Mouse (Mus musculus): ENCODE measurements around the gene Nab2.

Gene Nab2

GRCm38 (mm10) chr10:127652906-127653638, 15.3 kb downstream of the Nab2 start:
- in situ Hi-C loops (cut with MboI, MseI): no loop called here

DNA sequence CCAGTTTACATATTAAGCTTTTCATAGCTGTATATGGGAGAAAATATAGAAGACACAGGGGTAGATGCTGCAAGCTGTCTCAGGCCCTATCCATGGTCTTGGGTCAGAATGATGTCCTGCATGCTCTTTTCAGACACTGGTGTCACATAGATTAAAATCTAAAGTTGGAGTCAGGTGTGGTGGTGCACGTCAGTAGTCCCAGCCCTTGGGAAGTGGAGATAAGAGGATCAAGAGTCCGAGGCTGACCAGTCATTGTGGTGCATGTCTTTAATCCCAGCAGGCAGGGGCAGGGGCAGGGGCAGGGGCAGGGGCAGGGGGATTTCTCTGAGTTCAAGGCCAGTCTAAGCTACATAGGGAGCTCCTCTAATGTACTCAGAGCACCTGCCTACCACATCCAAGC, 22.6 kb downstream of the Nab2 start:
- in situ Hi-C loops (cut with MboI, MseI): no loop called here

- in situ Hi-C loops (cut with MboI, MseI): no loop called here
Observed at GRCm38 (mm10) chr10:127643553-127644238, 24.7 kb downstream of the Nab2 start.

DNA sequence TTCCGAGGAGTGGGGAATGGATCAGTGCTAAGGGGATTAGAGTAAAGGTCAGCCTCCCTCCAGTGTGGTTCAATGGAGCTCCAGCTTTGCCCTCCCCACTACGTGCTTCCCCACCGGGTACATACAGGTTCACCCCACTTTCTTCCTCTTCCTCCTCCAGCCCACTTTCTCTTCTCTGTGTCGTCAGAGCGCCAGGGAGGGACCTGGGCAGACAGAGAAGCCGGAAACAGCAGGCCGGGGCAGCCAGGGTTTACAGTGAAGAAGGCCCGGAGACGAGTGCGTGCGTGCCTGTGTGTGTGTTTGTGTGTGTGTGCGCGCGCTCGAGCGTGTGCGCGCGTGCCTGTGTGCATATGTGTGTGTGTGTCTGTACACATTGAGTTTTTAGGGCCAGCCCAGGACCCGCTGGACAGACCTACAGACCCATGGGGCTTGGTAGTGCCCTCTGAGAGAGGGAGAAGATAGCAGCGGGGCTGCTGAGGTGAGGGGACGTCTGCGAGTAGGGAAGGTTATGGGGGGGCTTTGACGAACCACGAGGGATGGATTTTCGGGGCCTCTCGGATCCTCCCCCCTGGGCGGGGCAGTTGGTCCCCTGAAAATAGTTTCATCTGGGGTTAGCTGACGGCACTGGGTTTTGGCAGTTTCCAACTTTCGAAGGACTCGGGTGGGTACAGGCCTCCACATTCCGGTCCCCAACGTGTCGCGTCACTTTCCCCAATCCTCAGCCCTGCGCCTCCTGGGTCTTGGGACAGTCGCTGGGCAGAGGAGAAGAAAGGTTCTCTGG, 25.4 kb downstream of the Nab2 start, which contains the start of gene Stat6:
TSS of gene Stat6 (plus strand) at position 215 of the 781 bp plus-strand sequence.
- in situ Hi-C loops (cut with MboI, MseI): no loop called here

DNA sequence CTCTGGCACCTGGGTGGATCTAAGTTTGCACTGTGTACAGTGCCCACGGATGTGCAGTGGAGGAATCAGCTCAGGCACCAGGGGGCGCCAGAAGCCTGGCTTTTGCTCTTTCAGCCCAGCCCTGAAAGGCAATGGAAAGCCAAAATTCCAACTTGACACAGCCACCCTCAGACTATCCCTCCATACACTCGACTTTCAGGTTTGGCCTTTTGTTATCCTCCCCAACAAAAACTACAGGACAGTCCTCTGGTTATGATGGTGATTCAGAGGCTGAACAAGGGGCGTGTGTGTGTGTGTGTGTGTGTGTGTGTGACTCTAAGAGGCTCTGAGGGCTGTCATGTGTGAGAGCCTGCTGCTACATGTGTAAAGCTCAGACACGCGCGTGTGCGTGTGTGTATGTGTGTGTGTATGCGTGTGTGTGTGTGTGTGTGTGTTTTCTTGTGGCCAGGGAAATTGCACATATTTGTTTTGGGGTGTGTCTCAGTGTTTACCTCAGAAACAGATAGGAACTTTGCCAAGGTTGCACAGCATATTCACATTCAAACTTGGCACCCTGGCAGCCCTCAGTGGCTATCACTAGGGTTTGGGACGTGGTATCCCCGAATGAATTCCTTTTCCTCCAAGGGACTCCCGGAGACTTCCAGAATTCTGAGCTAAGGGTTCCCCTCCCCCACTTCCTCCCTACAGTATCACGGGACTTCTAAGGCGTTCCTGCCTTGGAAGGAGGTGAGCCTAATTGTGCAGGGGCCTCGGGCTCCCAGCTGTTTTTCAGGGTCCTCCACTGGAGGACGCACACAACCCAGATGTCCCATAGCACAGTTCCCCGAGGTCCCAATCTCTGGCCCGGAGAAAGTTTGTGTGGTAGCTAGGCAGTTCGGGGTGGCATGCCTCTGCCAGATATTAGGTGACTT, 26.3 kb downstream of the Nab2 start:
- in situ Hi-C loops (cut with MboI, MseI): no loop called here

GRCm38 (mm10) chr10:127640421-127640820, 27.9 kb downstream of the Nab2 start:
- in situ Hi-C loops (cut with MboI, MseI): no loop called here

- in situ Hi-C loops (cut with MboI, MseI): no loop called here
Observed at GRCm38 (mm10) chr10:127632668-127633271, 35.6 kb downstream of the Nab2 start.

GRCm38 (mm10) chr10:127631261-127632214, 36.8 kb downstream of the Nab2 start:
- in situ Hi-C loops (cut with MboI, MseI): no loop called here

DNA sequence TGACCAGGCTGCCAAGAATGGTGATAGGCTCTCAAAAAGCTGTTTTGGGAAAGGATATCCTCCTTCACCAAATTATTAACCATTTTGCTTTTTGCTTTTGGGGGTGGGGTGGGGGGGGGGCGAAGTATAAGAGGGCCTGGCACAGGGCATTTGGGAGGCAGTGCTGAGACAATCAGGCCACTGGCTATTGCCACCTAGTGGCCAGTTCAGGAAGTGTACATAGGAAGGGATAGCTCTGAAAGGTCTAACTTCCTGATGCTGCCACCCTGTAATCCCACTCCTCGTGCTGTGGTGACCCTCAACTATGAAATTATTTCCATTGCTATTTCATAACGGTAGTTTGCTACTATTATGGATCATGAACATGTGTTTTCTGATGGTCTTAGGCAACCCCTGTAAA, 41.9 kb downstream of the Nab2 start:
- in situ Hi-C loops (cut with MboI, MseI): no loop called here

- in situ Hi-C loops (cut with MboI, MseI): no loop called here
Observed at GRCm38 (mm10) chr10:127623439-127624216, 44.7 kb downstream of the Nab2 start.

DNA sequence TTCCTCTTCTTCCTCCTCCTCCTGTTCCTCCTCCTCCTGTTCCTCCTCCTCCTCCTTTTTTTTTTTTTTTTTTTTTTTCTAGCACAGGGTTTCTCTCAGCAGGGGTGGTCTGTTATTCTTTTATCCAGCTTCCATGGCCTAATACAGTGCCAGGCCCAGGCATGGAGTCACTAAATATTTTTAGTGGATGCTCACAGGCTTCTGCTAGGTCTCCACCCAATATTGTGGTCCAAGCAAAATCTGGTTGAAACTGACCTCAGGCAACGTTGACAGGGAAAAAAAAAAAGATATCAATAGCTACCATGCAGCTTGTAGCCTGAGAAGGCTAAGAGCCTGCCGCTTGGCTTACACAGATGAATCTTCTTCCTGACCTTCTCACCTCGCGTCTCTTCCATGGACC, 45.7 kb downstream of the Nab2 start:
- in situ Hi-C loops (cut with MboI, MseI): no loop called here

DNA sequence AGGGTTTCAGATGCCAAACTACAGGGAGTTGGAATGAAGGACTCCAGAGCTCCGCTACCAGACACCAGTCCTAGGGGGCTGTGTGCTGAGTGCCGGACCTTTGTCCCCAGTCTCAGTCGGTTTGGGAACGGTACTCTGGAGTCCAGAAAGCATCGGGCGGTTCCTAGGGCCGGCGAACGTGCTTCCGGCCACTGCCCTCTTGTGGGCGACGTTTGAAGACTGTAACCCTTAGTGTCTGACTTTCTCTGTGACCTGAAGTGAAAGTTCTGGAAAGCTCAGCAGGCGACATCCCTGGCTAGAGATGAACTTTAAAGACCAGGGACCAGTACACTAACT, 46.3 kb downstream of the Nab2 start:
- in situ Hi-C loops (cut with MboI, MseI): no loop called here

GRCm38 (mm10) chr10:127621191-127622056, 46.9 kb downstream of the Nab2 start:
- in situ Hi-C loops (cut with MboI, MseI): no loop called here

DNA sequence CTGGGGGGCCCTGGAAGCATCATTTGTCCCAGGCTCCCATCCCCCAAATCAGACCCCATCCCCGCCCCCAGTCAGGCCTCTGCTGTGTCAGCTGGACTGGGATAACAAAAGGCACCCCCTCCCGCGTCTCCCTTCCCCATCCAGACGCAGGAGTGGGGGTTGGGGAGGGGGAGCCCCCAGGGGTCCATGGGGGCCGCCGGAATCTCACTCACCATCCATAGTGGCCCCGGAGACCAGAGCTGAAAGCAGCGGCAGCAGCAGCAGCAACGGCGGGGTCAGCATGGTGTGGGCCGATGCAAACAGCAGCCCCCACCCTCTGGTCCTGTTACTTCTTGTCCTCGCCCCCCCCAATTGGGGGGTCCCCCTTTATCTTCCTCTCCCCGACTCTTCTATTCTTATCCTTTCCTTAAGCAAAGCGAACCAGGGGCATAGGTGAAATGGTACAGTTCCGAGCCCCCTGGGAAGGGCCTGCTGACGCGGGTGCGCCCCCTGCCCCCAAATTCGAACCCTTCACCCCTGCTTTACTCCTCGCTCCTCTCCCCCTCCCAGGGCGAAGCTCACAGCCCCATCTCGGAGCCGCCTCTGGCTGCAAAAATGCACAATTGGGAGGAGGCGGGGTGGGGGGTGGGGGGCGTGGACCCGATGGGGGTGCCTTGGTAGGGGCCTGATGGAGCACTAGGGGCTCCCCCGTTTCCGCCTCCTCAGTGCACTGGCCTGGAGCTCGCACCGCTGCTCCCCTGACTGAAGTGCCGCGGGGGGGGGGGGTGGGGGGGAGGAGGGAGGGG, 47.8 kb downstream of the Nab2 start, which contains the start of gene Lrp1:
TSS of gene Lrp1 (minus strand) at position 743 of the 785 bp plus-strand sequence.
- in situ Hi-C loops (cut with MboI, MseI): no loop called here

DNA sequence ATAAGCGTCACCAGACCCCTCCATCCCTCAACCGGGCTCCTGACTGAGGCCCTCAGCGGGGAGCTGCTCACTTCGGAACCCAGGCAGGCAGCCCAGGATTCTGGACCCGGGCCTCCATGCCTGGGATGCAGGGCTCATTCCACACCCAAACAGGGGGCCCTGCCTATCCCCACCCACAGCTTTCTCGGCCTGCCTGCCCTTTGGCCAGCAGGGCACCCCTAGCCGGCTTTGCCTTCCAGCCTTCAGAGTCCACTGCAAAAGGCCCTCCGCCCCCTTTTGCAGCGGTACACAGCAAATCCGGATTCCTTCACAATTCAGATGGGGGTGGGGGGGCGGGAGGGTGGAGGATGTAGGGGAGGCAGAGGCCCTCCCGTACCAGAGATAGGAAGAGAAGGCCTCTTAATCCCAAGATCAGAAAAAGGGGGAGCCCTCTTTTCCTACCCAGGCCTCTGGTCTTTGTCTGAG, 48.4 kb downstream of the Nab2 start:
- in situ Hi-C loops (cut with MboI, MseI): no loop called here

DNA sequence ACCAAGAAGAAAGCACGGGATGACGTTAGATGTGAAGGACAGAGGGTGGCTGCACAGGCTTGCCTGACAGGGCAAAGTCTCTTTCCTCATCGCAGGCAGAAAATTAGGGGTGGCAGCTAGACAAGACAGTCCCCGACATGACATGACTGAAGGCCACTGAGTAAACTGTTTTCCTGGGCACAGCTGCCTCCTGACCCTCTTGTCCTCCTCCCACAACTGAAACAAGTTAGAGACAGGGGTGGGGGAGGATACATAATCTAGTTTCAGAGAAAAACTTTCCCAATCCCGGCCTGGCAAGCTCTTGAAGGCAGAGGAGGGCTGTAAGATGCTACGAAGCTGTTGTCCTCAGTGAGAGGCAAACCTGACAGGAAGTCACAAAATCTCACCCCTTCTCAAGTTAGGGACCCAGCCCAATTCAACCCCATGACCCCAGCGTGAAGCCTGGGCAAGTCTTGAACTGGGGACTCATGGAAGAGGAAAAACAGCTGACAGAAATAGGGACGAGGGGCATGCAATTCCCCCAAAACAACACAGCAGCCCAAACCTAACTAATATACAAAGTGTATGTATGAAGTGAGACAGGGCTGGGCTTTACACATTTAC, 49.1 kb downstream of the Nab2 start:
- in situ Hi-C loops (cut with MboI, MseI): no loop called here

- in situ Hi-C loops (cut with MboI, MseI): no loop called here
Observed at GRCm38 (mm10) chr10:127618173-127618572, 50.2 kb downstream of the Nab2 start.
